Mouse (Mus musculus) spleen, adult 18-20 months (tissue): Measurements from ENCODE around the gene Abcd3.

Source experiments
- DNase-seq, 2 experiments: peaks; one replicate each; pipeline ENCODE4 v3.0.0; 2022; ENCODE audit warnings: mixed read lengths in 2 of 2

The Abcd3 gene

GRCm38 (mm10) chr3:121737453-121737852 is 77.6 kb downstream of the Abcd3 start:
- DNase-seq, result no peak

DNA sequence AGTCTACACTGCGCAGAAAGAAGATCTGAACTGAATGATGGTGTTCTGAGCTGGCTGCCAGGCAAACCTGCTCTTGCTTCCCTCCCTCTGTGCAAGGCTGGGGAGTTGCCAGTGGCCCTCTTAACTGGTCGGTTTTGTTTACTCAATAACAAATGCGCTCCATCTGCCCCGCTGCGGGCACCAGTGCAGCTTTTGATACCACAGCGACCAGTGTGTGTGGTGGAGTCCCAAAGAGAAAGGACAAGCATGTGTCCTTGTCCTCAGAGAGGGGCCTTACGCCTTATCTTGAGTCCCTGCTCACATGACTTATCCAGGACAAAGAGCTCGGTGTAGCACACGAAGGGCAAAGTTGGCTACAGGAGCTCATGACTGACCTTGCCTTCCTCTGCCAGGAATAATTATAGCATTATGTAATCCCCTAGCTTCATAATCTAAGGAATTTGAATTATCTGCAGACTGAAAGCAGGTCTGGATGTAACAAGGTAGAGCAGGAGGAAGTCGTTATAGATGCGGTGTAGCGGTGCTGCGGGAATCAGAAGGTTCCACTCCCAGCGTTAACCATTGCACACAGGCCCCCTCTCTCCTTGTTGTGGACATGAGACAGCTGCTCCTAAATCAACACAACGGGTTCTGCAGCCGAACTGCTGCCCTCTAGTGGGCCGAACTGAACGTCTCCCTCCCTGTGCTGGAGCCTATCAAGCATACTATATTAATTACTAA is 78.9 kb downstream of the Abcd3 start:
- DNase-seq, result peak in 1 of 2 experiments; percentile 58

DNA sequence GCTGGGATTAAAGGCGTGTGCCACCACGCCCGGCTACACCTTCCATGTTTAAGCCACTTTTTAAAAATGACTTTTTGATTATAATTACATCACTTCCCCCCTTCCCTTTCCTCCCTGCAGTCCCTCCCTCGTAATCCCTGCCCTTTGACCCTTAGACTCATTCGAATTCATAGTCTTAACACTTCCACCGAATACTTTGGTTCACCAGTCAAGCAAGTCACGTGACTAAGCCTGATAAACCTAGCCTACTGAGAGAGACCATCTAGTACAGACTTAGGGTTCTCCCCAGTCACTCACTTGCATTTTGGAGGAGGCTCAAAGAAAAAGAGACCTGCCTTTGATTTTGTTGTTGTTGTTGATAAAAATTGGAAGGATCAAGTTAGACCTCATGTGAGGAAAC is 79.6 kb downstream of the Abcd3 start:
- DNase-seq, result no peak

DNA sequence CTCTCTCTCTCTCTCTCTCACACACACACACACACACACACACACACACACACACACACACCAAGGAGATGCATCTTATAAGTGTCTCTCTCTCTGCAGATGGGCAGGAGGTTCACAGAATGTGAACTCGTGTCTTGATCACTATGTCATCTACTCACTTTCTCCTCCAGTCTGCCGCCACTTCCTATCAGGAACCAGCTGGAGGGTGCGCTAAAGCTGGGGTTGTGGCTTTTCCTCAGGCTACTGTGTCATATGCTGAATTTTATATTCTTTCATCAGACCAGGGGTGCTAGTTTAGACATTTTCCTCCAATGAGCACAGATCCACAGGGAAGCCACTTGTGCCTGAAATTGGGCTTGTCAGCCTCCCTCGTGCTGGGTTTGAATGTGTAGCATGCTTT is 85.4 kb downstream of the Abcd3 start:
- DNase-seq, result no peak

DNA sequence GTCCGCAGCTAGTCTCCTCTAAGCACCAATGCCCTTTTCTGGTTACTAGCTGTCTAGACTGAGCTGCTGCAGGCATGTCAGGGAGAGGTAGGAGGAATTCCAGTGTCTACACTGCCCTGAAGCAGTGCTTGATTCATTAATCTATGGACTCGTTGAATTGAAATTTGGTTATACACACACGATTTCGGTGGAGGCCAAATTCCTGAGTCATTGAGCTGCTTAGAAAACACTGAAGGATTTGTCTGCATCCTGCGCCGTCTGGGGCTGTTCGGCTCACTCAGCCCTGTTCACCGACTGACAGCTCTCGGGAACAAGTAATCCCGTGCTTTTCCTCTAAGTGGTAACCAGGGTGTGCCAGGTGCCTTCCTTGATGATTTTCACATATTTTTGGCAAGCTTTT is 89.5 kb downstream of the Abcd3 start:
- no peak for DNase-seq

- DNase-seq, result no peak
Observed at GRCm38 (mm10) chr3:121724553-121724952, 90.5 kb downstream of the Abcd3 start.

DNA sequence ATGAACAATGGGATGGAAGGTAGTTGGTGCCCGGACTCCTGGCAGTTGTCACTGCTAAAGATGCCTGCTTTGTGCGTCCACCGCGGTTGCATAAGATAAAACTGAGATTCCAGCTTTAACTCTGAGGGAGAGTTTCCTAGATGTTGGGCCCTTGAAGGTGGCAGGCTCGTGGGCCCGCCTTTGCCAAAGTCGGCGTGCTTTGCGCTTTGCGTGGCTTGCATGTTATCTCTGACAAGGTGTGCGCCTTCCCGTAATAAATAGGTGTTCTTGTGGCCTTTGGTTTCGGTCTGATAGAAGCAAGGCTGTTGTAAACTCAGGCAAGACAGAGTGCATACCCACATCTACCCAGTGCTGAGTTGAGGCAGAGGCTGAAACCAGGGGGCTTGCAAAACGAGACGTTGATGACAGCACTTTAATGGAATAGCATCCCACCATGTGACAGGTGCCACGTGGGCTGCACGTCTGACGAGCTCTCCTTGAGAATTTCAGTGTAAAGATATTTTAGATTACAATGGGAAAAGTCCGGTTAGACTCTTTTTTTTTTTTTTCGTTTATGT is 91.1 kb downstream of the Abcd3 start:
- no peak for DNase-seq

DNA sequence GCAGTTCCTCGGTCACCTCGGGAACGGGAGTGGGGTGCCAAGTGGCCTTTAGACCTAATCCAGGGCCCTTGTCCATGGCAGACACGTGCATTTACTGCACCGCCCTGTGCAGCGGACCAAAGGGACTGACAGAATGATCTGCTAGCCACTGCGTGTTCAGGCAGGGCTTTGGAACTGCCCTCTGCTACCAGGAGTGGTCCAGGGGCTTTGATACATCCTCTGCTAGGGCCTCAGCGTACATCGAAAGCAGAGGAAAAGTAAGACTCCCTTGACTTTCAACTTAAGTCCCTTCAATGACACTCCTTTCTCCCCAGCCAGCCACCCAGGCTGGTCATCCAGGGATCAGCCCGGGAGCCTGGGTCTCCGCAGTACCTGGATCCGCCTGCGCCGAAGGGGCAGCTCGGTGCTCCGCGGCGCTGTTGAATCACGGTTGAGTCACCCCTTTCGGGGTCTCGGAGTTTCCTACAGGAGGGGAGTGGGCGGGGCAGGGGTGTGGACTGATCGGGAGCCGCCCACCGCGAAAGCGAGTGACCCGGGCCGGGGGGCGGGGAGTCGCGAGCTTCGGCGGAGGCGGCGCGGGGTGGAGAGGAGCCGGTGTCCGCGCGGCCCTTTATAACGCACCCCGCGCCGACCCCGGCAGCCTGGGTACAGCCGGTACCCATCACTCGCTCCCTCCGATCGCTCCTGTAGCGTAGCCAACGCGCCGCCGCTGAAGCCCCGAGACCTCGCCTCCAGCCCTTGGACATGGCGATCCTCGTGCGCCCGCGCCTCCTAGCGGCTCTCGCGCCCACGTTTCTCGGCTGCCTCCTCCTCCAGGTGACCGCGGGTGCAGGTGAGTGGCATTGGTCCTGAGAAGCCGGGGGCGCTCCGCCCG is 91.9 kb downstream of the Abcd3 start, which contains the start of gene F3:
Gene F3 (plus strand): TSS at position 567 of the 874 bp plus-strand sequence.
- DNase-seq, result peak; percentile 18 to 55

DNA sequence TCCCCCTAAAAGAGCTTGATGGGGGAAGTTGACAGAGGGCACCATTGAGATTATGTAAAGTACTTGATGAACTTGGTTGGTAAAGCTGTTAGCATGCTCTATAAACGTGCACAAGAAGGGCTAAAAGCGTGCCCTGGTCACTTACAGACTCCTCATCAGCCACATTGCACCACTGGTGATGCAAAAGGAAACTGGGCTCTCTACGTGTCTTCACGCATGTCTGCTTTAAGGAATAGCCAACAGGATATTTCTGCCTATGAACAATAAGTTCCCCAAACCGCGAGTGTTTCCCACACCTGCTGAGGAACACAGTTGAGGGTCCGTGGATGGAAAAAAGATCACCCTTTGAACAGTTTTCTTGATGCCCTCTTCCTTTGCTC is 93.4 kb downstream of the Abcd3 start:
- no peak for DNase-seq

- no peak for DNase-seq
Observed at GRCm38 (mm10) chr3:121720801-121721690, 94.1 kb downstream of the Abcd3 start.

- no peak for DNase-seq
Observed at GRCm38 (mm10) chr3:121719701-121720100, 95.4 kb downstream of the Abcd3 start.

- DNase-seq, result no peak
Observed at GRCm38 (mm10) chr3:121718679-121719078, 96.4 kb downstream of the Abcd3 start.

GRCm38 (mm10) chr3:121716480-121716879 is 98.6 kb downstream of the Abcd3 start:
- DNase-seq, result no peak

DNA sequence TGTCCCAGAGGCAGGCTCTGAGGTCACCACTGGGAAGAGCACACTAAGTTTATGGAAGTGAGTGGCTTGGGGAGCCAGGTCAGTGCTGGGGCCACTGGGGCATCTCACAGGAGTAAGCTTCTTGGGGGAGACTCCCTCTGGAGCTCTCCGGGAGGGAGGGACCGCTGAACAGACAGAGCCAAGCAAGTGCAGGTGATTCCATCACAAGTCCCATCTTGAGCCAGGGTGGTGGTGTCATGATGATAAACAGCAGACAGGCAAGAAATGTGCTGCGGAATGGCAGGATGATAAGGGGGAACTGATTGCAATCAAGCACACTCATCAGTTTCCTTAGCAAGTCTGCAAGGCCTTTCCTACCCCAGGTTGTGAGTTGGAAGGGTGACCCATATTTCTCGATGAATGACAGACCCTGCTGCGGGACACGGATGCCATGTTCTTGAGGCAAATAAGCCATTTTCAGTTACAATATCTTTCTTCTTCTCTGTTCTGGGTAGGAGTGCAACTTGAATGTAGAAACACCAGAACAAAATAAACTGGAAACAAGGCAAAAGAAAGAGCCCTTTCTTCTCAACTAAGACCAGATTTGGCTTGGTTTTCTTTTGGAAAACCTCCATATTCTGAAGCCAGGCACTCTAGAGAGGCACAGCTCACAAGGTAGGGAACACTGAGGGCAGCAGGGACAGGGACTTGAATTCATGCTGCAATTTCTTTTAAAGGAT is 99.2 kb downstream of the Abcd3 start:
- DNase-seq, result no peak

GRCm38 (mm10) chr3:121715336-121715735 is 99.8 kb downstream of the Abcd3 start:
- no peak for DNase-seq

DNA sequence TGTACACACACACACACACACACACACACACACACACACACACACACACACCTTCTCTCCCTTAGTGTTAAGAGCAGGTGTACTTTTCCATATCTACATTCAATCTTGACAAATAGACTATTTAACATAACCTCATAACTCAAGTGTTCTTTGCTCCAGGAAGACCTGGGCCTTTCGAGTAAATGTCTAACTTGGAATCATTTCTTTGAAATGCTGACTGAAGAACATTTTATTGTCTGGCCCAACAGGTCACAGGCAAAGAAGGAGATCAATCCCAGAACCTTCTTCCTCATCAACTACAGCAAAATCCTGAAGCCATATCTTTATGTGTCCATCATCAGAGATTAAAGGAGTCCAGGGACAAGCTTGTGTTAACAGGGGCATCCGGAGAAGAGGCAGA is 100.6 kb downstream of the Abcd3 start:
- DNase-seq, result no peak

- DNase-seq, result no peak
Observed at GRCm38 (mm10) chr3:121713816-121714215, 101.3 kb downstream of the Abcd3 start.

DNA sequence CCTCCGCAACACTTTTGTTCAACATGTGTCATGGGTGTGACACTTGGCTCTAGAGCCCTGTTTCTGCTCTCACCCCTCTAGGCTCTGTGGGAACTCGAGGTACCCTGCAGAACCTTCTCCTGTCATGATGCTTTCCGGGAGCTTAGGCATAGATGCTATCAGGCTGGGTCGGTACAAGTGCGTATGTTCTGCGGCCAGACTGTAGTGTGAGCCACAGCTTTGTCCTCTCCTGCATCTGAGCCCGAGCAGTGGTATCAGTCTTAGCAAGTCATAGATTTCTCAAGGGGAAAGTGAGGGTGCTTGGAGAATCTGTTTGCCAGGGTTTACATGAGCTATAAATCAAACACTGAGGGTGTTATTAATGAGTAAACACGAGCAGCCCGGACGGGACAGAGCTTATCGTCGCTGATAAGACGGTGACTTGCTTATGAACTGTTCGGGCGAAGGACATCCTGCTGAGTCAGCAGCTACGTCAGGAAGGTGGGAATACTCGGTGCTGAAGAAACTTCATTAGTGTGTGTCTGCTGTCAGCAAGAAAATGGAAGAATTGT is 101.9 kb downstream of the Abcd3 start:
- no peak for DNase-seq

GRCm38 (mm10) chr3:121712222-121712621 is 102.9 kb downstream of the Abcd3 start:
- no peak for DNase-seq

DNA sequence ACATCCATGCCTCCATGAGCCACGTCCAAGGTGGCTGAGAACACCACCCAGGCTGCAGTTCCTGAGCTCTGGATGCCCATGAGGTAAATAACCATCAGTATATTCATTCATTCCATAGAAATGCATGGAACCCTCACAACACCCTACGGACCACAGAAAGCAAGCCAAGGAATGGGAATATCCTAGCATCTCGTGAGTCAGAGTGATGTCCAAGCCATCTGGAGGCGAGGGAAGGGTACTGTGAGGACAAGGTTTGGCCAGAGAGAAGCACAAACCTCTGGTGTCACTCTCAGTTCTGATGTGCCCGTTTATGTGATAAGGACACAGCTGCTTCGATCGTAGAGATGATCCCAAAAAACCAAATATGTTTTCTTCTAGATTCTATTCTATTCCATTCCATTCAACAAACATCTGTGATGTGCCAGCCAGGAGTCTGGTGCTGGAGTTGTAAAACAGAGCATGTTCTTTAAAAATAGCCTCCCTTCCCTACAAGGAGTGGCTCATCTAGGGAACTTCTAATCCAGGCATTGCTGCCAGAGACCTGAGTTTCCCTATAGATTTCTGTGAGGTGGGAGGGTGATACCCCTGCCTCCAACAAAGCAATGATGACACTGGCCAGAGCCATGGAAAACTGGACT is 104.1 kb downstream of the Abcd3 start:
- DNase-seq, result no peak
